Mouse (Mus musculus) olfactory bulb, adult 2 months (tissue): ENCODE results near the gene Inpp5a. TPM values are rescaled to one million over a fixed set of nuclear protein-coding genes. Genes with fewer than 3 reads are reported as not detected.
A peak's percentile ranks its signal among the peaks of the same experiment; 100 is the strongest.

Source experiments
- H3K27ac ChIP-seq: fragments of 200-500 bp; 2 replicates; pipeline ENCODE4 v1.5.1; 2012; ENCODE audit warnings: low read depth, low read length; ENCODE audit not compliant: insufficient read depth
- H3K4me1 ChIP-seq: fragments of 200-500 bp; 2 replicates; pipeline ENCODE4 v1.6.1; 2012; ENCODE audit warnings: low read length; ENCODE audit not compliant: control insufficient read depth, insufficient read depth
- H3K4me3 ChIP-seq: fragments of 200-500 bp; 2 replicates; pipeline ENCODE4 v1.5.1; 2012; ENCODE audit warnings: mild to moderate bottlenecking, low read depth, low read length, moderate library complexity; ENCODE audit not compliant: insufficient read depth
- CTCF ChIP-seq: fragments of 200-500 bp; IDR thresholded peaks from 2 replicates; pipeline ENCODE4 v1.5.1; 2012; ENCODE audit warnings: low read depth, mild to moderate bottlenecking, low read length, moderate library complexity; ENCODE audit not compliant: insufficient read depth
- POLR2A ChIP-seq: fragments of 200-500 bp; IDR thresholded peaks from 2 replicates; pipeline ENCODE4 v1.6.1; 2012; ENCODE audit warnings: mild to moderate bottlenecking, low read depth, low read length, moderate library complexity; ENCODE audit not compliant: insufficient read depth
- WGBS: fragments of 180-500 bp; shearing (Covaris S2); methylation state at CpG from one replicate; pipeline ENCODE4 v1.1.7; 2018; 5-methylcytosine and 5-hydroxymethylcytosine counted together
- polyA plus RNA-seq: library from polyadenylated mRNA; stranded (reverse); fragments of >200 nt; gene quantifications from 2 replicates; pipeline ENCODE4 v1.2.4, GENCODE M21; 2012; ENCODE audit warnings: low replicate concordance; ENCODE audit not compliant: missing spikeins, insufficient read depth, insufficient read length

The Inpp5a gene
- polyA plus RNA-seq, 1 experiment = not detected

- TF ChIP-seq POLR2A = no peak
- no peak for TF ChIP-seq CTCF
- Histone ChIP-seq H3K27ac (no peak within 1 kb of the TSS), H3K4me1 (peaks cover 34% of the 10 kb centered on the region), H3K4me3 (peak within 1 kb of the TSS; percentile 23)
- WGBS = 2% methylated on average over 56 of the region's 56 CpGs
Observed at GRCm38 (mm10) chr7:139582595-139582994, 193.7 kb downstream of the Inpp5a start, which contains the start of gene Nkx6-2. Gene Nkx6-2 (minus strand): TSS chr7:139582797.

DNA sequence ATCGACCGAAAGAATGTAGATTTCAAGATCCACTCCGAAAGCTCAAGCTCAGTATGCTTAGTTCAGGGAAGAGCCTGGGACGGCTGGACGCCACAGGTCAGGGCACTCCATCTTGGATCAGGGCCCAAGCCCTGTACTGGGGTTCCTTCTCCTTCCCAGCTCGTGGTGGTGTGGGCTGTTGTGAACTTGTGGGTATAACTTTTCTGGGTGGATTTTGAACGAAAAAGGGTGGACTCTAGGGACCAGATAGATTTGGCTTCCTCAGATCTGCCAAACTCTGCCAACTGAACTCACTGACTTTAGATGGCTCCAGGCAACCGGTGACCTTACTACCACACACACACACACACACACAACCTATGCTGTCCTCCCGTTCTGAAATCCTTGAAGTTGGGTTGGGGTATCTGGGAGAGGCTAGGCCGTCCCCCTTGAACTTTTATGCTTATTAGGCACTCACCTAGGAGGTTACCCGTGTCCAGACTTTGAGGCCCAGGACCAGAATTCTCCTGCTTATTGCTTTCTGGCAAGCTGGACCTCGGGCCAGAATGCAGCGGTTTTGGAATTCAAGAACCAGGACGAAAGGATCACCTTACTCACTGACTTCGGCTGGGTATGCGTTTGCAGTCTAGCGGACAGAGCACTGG, 194.3 kb downstream of the Inpp5a start:
- peaks cover 34% of the 10 kb centered on the region for H3K4me1 ChIP-seq
- 28% methylated on average over 17 of the region's 17 CpGs for WGBS
- TF ChIP-seq CTCF (no peak), POLR2A (no peak)
- no peak overlapping the region for H3K4me3 ChIP-seq
- no peak overlapping the region for H3K27ac ChIP-seq

DNA sequence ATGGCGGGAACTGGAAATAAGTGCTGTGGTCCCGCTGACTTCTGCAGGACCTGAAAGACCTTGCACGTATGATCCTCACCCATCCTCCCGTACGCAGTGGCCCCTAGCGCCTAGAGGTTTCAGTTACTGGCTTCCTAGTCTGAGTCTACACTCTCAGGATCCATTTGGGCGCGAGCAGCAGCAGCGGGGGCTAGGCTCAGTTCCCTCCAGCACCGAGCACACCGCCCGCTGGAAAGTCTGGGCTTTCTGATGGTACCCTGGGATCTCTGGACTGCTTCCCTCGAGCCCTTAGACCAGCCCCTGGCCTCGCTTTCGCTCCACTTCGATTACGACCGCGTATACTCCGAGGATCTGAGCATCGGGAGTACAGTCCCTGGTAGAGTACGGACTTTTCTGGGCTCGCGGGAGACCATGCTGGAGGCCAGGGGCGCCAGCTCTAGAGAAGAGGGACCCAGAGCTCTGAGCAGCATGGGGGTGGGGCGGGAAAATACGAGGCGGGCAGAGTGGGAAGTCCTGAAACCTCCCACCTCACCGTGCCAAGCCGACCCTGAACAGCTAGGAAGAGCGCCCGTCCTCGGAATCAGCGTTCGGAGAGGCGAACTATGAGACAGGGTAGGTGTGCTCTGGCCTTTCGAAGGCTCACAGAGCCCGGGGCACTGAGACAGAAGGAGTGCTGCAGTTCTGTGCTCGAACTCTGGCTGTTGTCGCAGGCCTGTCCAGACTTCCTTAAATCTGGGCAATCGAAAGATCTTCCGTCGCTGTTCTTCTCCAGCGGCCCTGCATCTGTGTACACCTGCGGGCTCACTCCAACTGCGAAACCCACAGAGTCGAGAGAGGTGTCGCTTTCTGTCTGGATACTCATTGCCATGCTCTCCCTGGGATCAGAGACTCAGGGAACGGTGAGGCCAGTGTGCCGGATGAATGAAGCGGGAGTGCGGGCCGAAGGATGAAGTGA, 195.6 kb downstream of the Inpp5a start:
- Histone ChIP-seq H3K27ac (no peak overlapping the region), H3K4me3 (no peak overlapping the region), H3K4me1 (peaks cover 34% of the 10 kb centered on the region)
- 6% methylated on average over 53 of the region's 53 CpGs for WGBS
- TF ChIP-seq CTCF (no peak), POLR2A (no peak)

- Histone ChIP-seq H3K4me3 (no peak overlapping the region), H3K4me1 (peaks cover 34% of the 10 kb centered on the region), H3K27ac (no peak overlapping the region)
- WGBS = 11% methylated on average over 29 of the region's 29 CpGs
- TF ChIP-seq POLR2A (no peak), CTCF (no peak)
Observed at GRCm38 (mm10) chr7:139585183-139585821, 196.4 kb downstream of the Inpp5a start.

DNA sequence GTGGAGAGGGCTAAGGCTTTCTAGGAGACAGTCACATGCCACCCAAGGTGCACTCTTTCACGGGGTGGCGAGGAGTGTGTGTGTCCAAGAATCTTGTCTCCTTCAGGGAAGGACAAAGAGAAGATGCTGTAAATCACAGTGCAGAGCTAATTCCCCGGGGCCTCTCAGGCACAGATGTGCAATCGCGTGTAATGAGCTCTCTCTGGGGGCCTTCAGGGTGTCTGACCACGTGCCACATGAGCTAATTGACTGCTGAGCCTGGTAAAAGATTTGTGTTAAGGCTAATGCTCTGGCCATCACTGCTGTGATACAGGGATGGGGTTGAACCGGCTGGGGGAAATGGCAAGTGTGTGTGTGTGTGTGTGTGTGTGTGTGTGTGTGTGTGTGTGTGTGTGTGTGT, 199.0 kb downstream of the Inpp5a start:
- H3K27ac ChIP-seq = no peak overlapping the region
- no peak for TF ChIP-seq CTCF
- no peak for TF ChIP-seq POLR2A
- 47% methylated on average over 7 of the region's 7 CpGs for WGBS
- H3K4me3 ChIP-seq = no peak overlapping the region
- peaks cover 14% of the 10 kb centered on the region for H3K4me1 ChIP-seq

- no peak for TF ChIP-seq POLR2A
- 0 out of 2 replicates have a peak, but pooled peaks have one; percentile 23 for TF ChIP-seq CTCF
- Histone ChIP-seq H3K4me3 (no peak overlapping the region), H3K4me1 (0 out of 2 replicates have a peak, but pooled peaks cover under 1% of the 10 kb centered on the region), H3K27ac (no peak overlapping the region)
- WGBS = 43% methylated on average over 3 of the region's 3 CpGs
Observed at GRCm38 (mm10) chr7:139590302-139590701, 201.4 kb downstream of the Inpp5a start.

GRCm38 (mm10) chr7:139591311-139591710, 202.4 kb downstream of the Inpp5a start:
- 95% methylated on average over 5 of the region's 5 CpGs for WGBS
- Histone ChIP-seq H3K4me3 (no peak overlapping the region), H3K4me1 (no peaks in the 10 kb centered on the region), H3K27ac (no peak overlapping the region)
- TF ChIP-seq CTCF = no peak
- no peak for TF ChIP-seq POLR2A

DNA sequence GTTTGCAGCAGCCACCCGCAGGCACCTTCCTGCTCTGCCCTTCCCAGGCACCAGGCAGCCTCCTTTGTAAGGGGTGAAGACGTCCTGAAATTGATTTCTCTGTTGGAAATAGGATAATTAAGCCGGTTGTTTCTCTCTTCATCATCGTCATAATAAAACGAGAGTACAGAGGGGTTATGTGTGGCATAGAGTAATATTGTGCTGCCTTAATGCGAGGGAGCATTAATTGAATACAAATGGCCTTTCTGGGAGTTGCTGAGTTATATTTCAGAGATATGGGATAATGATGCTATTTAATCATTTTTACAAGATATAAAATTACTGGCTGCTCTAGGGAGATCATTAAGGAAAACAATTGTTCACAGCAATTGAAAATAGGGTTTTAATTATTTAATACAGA, 206.4 kb downstream of the Inpp5a start:
- H3K4me3 ChIP-seq = no peak overlapping the region
- TF ChIP-seq POLR2A (no peak), CTCF (no peak)
- no peaks in the 10 kb centered on the region for H3K4me1 ChIP-seq
- H3K27ac ChIP-seq = no peak overlapping the region
- WGBS = 89% methylated on average over 6 of the region's 6 CpGs

DNA sequence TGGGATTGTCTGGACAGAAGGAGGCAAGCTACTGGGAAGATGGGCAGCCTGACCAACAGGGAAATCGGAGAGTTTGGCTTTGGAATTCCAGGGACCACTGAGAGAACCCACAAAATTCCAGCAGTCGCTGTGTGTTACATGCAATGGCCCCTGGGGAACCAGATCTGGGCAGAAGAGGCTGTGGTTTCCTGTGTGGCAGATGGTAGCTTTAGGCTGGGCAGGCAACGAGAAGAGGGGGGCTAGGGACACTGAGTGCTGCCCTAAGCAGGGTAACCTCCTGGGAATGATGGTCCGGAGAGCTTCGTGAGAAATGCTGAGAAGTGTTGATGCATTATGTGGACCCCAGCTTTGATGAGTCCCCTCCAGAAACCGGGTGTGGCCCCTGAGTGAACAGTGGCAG, 207.0 kb downstream of the Inpp5a start:
- Histone ChIP-seq H3K4me1 (no peaks in the 10 kb centered on the region), H3K4me3 (no peak overlapping the region), H3K27ac (no peak overlapping the region)
- TF ChIP-seq POLR2A (no peak), CTCF (no peak)
- 81% methylated on average over 6 of the region's 6 CpGs for WGBS
